Mouse (Mus musculus): ENCODE results near the gene Ccdc144b. TPM values are rescaled to one million over a fixed set of nuclear protein-coding genes. Genes with fewer than 3 reads are reported as not detected.

The Ccdc144b gene
- polyA plus RNA-seq, 1 experiment from 2014 or later, result not detected

DNA sequence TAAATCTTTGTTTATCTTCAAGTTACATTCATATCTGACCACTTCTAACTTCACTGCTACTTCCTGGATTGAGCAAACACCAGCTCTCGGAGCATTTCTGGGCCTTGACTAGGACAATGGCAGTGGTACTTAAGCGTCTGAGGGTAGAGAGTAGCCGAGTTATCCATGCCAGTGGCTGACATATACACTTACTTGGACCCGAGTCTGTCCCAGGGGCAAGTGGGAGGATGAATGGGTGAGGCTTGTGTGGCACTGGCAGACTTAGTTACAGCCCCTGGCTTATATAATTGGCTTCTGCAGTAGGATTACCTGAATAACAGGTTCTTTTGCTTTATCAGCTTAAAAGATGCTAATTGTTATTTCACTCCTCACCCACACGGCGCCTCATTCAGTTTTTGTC, 14.4 kb upstream of the Ccdc144b start:
- no peaks in the 10 kb centered on the region for H3K27me3 ChIP-seq
- no peaks in the 10 kb centered on the region for H3K9me3 ChIP-seq
- H3K9ac ChIP-seq, result no peak overlapping the region
- no peak overlapping the region for H3K4me2 ChIP-seq
- peaks cover 15% of the 10 kb centered on the region for H3K4me1 ChIP-seq
- 78% methylated on average over 6 of the region's 6 CpGs for WGBS
- no peak overlapping the region for H3K27ac ChIP-seq
- ATAC-seq (ENCODE audit: borderline replicate concordance, extremely low read depth, low FRiP score, low TSS enrichment), result no peak
- H3K4me3 ChIP-seq, result no peak overlapping the region
- peaks cover 12% of the 10 kb centered on the region; the same call in 1 of the 2 replicates for H3K36me3 ChIP-seq

DNA sequence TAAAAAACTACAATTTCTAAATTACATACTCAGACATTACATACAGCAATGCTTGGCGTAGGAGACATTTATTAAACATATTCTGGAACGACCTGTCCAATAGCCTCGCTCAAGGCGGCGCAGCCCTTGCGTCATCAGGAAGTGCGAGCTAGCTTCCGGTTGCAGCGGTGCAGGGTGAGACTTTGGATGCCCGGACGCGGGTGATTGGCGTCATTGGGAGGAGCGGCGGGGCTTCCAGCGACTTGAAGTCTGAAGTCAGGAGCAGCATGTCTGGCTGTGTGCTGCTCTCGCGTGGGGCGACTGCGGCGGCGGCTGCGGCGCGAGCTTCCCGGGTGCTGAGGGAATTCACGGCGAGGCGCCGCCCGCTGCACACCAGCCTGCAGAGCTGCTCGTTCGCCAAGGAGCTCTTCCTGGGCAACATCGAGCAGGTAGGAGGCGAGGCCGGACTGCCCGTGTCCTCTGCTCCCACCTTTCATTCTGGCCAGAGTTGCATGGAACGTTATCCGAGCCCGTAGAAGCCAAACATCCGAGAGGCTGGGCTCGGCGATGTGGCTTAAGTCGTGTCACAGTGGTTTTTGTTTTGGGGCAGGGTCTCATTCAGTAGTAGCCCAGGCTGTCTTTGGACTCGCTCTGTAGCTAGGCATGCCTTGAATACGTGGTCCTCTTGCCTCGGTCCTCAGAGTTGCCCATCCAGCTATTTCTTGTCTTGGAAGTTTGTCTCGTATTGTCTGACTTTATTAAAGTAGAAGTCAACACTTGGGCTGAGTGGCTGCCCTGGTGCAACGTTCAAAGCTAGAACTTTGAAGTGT, 12.7 kb upstream of the Ccdc144b start, which contains the start of gene Acad9:
Gene Acad9 (plus strand): TSS at position 137 of the 809 bp plus-strand sequence.
- Histone ChIP-seq H3K27ac (peak within 1 kb of the TSS; percentile 71), H3K4me2 (peak within 1 kb of the TSS; percentile 77), H3K4me3 (peak within 1 kb of the TSS; percentile 96), H3K36me3 (peaks cover 11% of the 10 kb centered on the region; the same call in 1 of the 2 replicates), H3K27me3 (no peaks in the 10 kb centered on the region), H3K9ac (peak within 1 kb of the TSS; percentile 94), H3K4me1 (peaks cover 15% of the 10 kb centered on the region), H3K9me3 (no peaks in the 10 kb centered on the region)
- peak; percentile 96 for ATAC-seq (ENCODE audit: borderline replicate concordance, extremely low read depth, low FRiP score, low TSS enrichment)
- WGBS, result 0% methylated on average over 49 of the region's 49 CpGs

DNA sequence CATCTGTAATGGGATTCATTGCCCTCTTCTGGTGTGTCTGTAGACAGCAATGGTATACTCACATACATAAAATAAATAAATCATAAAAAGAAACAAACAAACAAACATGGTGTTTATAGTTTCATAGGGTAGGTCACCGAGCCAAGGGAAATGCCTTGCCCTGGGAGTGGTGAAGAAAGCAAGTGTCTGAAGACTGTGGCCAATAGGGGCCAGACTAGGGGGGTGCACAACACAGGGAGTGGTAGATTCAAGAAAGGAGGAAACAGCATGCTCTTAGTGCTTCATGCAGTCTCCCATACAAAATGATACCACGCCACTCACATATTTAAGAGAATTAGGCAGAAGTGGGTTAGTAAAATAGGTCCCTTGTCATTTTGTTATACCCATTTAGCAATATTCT, 11.8 kb upstream of the Ccdc144b start:
- no peak overlapping the region for H3K27ac ChIP-seq
- WGBS, result 97% methylated on average over 2 of the region's 2 CpGs
- no peaks in the 10 kb centered on the region for H3K9me3 ChIP-seq
- H3K4me1 ChIP-seq, result peaks cover 15% of the 10 kb centered on the region
- no peak for ATAC-seq (ENCODE audit: borderline replicate concordance, extremely low read depth, low FRiP score, low TSS enrichment)
- peak overlapping the region; percentile 96 for H3K4me3 ChIP-seq
- H3K9ac ChIP-seq, result no peak overlapping the region
- H3K4me2 ChIP-seq, result peak overlapping the region; percentile 77
- 0 out of 2 replicates have a peak, but pooled peaks cover 3% of the 10 kb centered on the region for H3K36me3 ChIP-seq
- no peaks in the 10 kb centered on the region for H3K27me3 ChIP-seq

DNA sequence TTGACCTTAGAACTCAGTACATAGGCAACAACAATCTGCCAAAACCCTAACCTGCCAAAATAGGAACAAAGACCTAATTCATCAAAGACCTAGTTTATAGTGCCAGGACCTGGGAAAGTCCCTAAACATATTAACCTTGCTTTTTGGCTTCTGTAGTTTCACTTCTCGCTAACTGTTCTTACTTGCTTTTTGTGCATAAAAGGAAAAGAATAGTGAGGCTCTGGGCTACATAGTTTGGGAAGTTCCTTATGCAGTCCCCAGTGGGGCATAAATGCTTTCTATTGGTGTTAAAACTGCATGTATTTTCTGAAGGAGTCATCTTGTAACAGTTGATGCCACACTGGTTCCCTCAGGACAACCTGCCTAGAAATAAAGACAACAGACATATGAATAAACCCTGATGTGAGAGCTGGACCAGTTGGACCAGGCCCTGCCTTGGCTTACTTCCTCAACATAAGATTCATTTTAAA, 11.3 kb upstream of the Ccdc144b start:
- peaks cover 15% of the 10 kb centered on the region for H3K4me1 ChIP-seq
- no peaks in the 10 kb centered on the region for H3K27me3 ChIP-seq
- 89% methylated on average over 1 of the region's 1 CpGs for WGBS

DNA sequence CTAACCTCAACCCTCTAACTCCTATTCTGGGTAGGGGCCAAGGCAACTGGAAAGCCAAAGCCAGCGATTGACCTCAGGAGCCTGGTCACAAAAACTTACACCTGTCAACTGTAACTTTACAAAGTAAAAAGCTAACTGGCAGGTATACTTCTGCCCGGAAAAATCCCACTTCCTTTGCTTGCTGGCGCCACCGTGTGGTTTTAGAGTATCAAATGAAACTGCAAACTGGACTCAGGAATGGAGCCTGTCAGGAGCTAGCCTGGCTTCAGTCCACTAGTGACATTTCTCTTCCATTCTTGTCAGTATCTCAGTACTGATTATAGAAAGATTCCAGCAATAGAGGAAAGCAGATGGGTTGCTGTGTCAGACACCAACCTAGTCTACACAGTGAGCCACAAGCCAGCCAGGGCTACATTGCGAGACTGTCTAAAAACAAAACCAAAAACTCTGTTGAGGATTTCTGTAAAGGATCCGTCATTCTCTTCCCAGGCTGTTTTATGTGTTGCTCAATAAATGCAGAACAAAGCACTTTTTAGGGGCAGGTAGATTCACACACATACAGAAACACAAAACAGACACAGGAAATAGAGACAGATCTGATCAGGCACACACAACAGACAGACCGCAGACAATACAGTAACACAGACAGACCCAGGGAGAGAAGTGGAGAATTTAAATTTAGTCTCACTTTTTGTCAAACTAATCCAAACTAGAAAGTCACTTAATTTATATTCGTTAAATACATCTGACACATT, 6.9 kb upstream of the Ccdc144b start:
- no peak overlapping the region for H3K9ac ChIP-seq
- no peaks in the 10 kb centered on the region for H3K9me3 ChIP-seq
- WGBS, result 33% methylated on average over 8 of the region's 8 CpGs
- H3K36me3 ChIP-seq, result no peaks in the 10 kb centered on the region
- no peaks in the 10 kb centered on the region for H3K27me3 ChIP-seq
- no peak for ATAC-seq (ENCODE audit: borderline replicate concordance, extremely low read depth, low FRiP score, low TSS enrichment)
- no peaks in the 10 kb centered on the region for H3K4me1 ChIP-seq
- no peak overlapping the region for H3K4me3 ChIP-seq
- H3K27ac ChIP-seq, result no peak overlapping the region
- H3K4me2 ChIP-seq, result no peak overlapping the region

More for the DNA sequence above, 11.3 kb upstream of the Ccdc144b start:
- Histone ChIP-seq H3K4me2 (no peak overlapping the region), H3K4me3 (no peak overlapping the region), H3K27ac (no peak overlapping the region), H3K36me3 (no peaks in the 10 kb centered on the region), H3K9me3 (no peaks in the 10 kb centered on the region), H3K9ac (no peak overlapping the region)
- no peak for ATAC-seq (ENCODE audit: borderline replicate concordance, extremely low read depth, low FRiP score, low TSS enrichment)

DNA sequence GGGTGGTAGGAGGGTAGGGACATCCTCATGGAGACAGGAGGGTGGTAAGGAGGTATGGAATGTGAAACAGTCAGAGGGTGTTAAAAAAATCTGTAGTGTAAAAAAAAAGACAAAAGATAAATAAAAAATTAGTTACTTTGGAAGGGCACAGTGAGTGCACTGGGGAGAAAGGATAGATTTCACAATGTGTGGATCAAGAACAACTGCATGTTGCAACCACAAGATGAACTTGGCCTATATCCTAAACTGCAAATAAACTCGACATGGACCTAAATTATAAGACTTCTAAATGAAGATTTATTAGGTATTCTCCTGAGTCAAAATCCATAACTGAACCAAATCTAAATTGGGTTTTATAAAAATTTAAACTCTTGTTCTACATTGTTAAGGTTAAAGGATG, 4.2 kb downstream of the Ccdc144b start:
- 57% methylated on average over 1 of the region's 1 CpGs for WGBS
- Histone ChIP-seq H3K36me3 (no peaks in the 10 kb centered on the region), H3K4me1 (no peaks in the 10 kb centered on the region), H3K27me3 (no peaks in the 10 kb centered on the region), H3K4me3 (no peak overlapping the region), H3K9me3 (no peaks in the 10 kb centered on the region), H3K27ac (no peak overlapping the region), H3K9ac (no peak overlapping the region), H3K4me2 (no peak overlapping the region)
- ATAC-seq (ENCODE audit: borderline replicate concordance, extremely low read depth, low FRiP score, low TSS enrichment), result no peak

DNA sequence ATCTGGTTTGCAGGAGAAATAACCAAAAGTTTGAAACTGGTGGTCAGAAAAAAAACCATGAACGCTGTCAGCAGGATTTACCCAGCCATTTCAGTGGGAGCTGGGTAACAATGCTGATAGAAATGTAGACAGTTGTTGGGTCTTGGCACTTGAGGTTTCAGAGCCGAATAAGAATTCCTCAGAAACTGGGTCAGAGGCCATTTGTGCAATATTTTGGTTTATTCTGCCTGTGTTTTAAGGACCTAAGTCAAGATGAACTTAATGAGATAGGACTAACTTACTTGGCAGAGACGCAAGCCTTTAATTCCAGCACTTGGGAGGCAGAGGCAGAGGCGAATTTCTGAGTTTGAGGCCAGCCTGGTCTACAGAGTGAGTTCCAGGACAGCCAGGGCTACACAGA, 8.3 kb downstream of the Ccdc144b start:
- WGBS, result 72% methylated on average over 4 of the region's 4 CpGs
- H3K9ac ChIP-seq, result no peak overlapping the region
- H3K4me2 ChIP-seq, result no peak overlapping the region
- no peak overlapping the region for H3K27ac ChIP-seq
- no peak for ATAC-seq (ENCODE audit: borderline replicate concordance, extremely low read depth, low FRiP score, low TSS enrichment)
- H3K9me3 ChIP-seq, result no peaks in the 10 kb centered on the region
- H3K4me3 ChIP-seq, result no peak overlapping the region
- H3K36me3 ChIP-seq, result no peaks in the 10 kb centered on the region
- H3K27me3 ChIP-seq, result no peaks in the 10 kb centered on the region
- no peaks in the 10 kb centered on the region for H3K4me1 ChIP-seq

DNA sequence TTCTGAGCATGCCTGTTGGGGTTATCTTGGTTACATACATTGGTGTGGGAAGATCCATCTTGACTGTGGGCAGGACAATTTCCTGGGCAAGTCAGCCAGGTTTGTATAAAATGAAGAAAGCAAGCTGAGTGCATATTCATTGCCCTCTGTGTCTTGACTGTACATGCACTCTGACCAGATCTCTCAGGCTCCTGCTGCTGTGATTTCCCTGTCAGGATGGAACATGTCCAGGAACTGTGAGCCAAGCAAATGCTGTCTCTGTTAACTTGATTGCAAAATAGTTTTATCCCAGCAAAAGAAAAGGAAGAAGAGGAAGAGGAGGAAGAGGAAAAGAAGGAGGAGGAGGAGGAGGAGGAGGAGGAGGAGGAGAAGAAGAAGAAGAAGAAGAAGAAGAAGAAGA, 8.8 kb downstream of the Ccdc144b start:
- Histone ChIP-seq H3K27me3 (no peaks in the 10 kb centered on the region), H3K9me3 (no peaks in the 10 kb centered on the region)

DNA sequence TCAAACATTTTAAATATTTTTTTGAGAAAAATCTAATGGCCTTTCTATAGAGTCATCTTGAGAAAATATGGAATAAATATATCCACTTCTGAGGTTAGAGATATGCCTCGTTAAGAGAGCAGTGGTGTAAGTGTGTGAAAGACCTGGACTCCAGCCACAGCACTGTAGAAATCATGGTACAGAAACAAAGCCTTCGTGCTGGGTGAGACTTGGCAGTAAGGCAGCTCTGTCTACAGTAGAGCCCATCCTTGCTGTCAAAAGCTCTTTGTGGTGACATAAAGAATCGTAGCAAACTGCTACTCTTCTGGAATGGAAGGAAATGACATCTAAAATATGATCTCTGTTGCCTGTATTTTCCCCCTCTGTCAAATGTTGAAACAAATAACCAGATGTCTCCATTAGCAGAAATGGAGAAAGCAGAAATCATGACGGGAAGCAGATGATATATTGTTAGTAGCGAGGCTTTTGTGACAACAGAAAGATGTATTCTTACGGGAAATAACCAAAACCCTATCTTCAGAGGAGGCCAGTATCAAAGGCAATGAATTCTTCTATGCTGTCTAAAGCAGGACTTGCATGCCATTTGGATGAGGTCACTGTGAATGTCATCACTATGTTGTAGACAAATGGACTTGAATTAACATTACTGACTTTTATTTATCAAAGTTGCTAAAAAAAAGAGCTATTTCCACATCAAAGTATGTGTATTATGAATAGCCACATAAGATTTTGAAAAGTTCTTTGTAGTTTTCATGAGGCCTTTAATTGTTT, 21.4 kb downstream of the Ccdc144b start:
- H3K4me1 ChIP-seq, result no peaks in the 10 kb centered on the region
- no peak overlapping the region for H3K4me2 ChIP-seq
- H3K9me3 ChIP-seq, result no peaks in the 10 kb centered on the region
- H3K9ac ChIP-seq, result no peak overlapping the region
- H3K27me3 ChIP-seq, result no peaks in the 10 kb centered on the region
- H3K4me3 ChIP-seq, result no peak overlapping the region
- no peak overlapping the region for H3K27ac ChIP-seq
- ATAC-seq (ENCODE audit: borderline replicate concordance, extremely low read depth, low FRiP score, low TSS enrichment), result no peak
- 42% methylated on average over 6 of the region's 6 CpGs for WGBS
- H3K36me3 ChIP-seq, result no peaks in the 10 kb centered on the region

More for the DNA sequence above, 8.8 kb downstream of the Ccdc144b start:
- Histone ChIP-seq H3K4me3 (no peak overlapping the region), H3K4me1 (no peaks in the 10 kb centered on the region), H3K27ac (no peak overlapping the region), H3K4me2 (no peak overlapping the region), H3K36me3 (no peaks in the 10 kb centered on the region), H3K9ac (no peak overlapping the region)
- ATAC-seq (ENCODE audit: borderline replicate concordance, extremely low read depth, low FRiP score, low TSS enrichment), result no peak

DNA sequence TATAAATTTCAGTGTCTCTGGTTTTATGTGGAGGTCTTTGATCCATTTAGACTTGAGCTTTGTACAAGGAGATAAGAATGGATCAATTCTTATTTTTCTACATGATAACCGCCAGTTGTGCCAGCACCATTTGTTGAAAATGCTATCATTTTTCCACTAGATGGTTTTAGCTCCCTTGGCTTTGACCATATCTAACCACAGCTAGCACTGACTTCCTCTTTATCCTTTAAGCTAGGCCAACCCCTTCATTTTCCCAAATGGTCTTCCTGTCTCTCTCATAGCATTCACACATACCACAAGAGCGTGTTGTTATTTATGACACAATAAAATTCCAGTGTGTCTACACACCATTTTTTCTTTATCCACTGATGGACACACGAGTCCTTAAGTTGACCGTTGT, 23.4 kb downstream of the Ccdc144b start:
- H3K36me3 ChIP-seq, result no peaks in the 10 kb centered on the region
- no peaks in the 10 kb centered on the region for H3K4me1 ChIP-seq
- ATAC-seq (ENCODE audit: borderline replicate concordance, extremely low read depth, low FRiP score, low TSS enrichment), result no peak
- H3K9me3 ChIP-seq, result no peaks in the 10 kb centered on the region
- no peak overlapping the region for H3K9ac ChIP-seq
- H3K27ac ChIP-seq, result no peak overlapping the region
- H3K27me3 ChIP-seq, result no peaks in the 10 kb centered on the region
- no peak overlapping the region for H3K4me3 ChIP-seq
- no peak overlapping the region for H3K4me2 ChIP-seq
- 81% methylated on average over 4 of the region's 4 CpGs for WGBS

DNA sequence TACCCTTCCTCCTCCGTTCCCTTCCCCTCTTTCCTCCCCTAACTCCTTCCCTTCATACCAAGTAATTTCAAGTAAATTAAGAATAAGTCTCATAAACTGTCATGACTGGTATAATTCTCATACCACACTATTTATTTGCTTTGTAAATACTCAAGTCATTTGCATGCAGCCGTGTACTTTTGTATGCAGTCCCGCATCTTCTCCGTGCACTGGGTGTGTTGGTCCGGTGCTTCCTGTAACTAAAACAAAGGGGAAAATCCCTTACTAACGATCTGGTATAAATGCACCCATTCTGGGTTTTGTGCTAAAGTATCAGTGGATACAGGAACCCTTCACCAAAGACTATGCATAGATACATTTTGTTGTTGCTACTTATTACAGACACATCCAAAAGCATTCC, 27.6 kb downstream of the Ccdc144b start:
- WGBS, result 83% methylated on average over 6 of the region's 6 CpGs
- H3K9ac ChIP-seq, result no peak overlapping the region

More for the DNA sequence above, 27.6 kb downstream of the Ccdc144b start:
- Histone ChIP-seq H3K9me3 (no peaks in the 10 kb centered on the region), H3K27me3 (no peaks in the 10 kb centered on the region), H3K27ac (no peak overlapping the region), H3K36me3 (no peaks in the 10 kb centered on the region), H3K4me2 (no peak overlapping the region), H3K4me3 (no peak overlapping the region), H3K4me1 (no peaks in the 10 kb centered on the region)
- ATAC-seq (ENCODE audit: borderline replicate concordance, extremely low read depth, low FRiP score, low TSS enrichment), result no peak

Measured in lung, embryonic 15.5 days (tissue).